Mouse (Mus musculus) neural tube, postnatal 0 days (tissue): ENCODE data around the gene Rap1b. TPM values are rescaled to one million over a fixed set of nuclear protein-coding genes. Genes with fewer than 3 reads are reported as not detected.

Experiments
- polyA plus RNA-seq: library from polyadenylated mRNA; unstranded; fragments of >200 nt; fragmentation: Nextera tagmentation; extraction: Ambion mirVana; gene quantifications from 2 replicates; pipeline ENCODE4 v1.2.1, GENCODE M21; 2015

Rap1b gene
- 142 and 144 TPM in 2 replicates for polyA plus RNA-seq

DNA sequence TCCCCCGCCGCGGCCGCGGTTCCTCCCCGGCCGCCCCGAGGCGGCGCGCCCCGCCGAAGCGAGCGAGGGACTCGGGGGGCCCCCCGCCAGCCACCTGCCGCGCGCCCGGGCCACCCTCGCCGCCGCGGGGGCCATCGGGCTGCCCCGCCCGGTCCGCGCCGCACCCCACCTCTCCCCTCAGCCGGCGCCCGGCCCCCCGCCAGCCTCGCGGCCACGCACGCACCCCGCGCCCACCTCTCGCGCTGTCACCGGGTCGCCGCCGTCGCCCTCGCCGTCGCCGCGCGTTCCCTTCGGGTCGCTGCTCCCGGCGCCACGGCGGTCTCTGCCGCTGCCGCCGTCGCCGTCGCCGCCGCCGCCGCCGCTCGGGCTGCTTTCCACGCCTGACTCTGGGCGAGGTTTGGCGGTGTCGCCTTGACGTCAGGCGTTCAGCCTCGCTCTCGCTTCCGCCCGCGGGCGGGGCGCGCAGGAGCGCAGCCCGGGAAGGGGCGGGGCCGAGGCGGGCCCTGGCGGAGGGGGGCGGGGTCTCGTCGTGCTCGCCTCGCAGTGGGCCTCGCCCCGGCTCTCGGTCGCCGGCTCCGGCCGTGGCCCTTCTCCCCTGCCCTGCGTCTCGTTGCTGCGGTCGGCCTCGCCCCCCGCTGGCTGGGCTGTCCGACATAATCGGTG lies at the start of gene Rap1b:
Gene Rap1b, minus strand, starts transcription at position 439 of the 663 bp plus-strand sequence.

DNA sequence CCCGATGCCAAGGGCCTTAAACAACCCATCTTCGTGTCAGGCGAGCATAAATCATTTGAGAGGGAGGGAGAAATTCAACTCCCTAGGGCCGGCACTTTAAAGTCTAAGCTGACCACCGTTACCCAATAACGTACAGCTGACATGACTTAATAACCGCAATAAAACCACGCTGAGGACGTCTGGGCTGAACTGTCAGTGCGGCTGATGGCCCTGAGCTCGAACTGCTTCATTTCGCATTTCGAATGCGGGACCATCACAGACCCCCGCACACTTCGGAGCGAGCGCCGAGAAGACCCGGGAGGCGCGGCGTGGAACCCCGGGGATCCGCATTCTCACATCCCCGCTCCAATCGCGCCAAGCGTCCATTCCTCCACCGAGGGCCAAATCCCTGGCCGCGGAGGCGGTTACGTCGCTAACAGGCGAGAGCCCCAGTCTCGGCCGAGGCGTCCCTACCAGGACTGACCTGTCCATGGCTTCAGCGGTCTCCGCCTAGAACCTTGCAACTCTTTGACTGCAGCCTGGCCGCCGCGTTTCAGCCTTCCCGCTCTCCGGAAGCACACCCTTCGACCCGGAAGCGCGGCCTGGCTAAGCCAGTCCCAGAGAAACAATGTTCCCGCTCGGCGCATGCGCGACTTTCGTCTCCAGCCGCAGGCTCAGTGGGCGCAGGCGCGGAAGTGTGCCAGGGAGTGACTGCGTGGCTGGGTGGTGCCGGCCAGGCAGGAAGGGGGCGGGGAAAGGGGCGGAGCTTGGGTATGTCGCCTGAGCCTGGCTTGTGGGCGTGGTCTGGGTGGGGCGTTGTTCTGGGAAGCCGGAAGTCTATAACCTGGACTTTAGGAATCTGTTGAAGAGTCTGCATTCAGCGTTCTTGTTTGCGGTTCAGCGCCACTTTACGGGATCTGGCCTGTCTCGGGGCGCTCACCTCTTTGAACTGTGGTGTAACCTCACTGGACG lies 53.4 kb downstream of the Rap1b start, which contains the start of gene Nup107:
Gene Nup107, minus strand, starts transcription at position 565 of the 951 bp plus-strand sequence.

Other genes with a start within 250 kb of the Rap1b start
- 5.9 and 6.5 TPM in 2 replicates for gene Cpm, start 216.5 kb downstream of the Rap1b start, polyA plus RNA-seq
- gene Mdm2, start 135.3 kb downstream of the Rap1b start, polyA plus RNA-seq, result 31.3 and 32.8 TPM in 2 replicates
- gene Slc35e3, start 99.7 kb downstream of the Rap1b start, polyA plus RNA-seq, result 24.2 and 26.0 TPM in 2 replicates
- 18.3 and 20.2 TPM in 2 replicates for gene Nup107, start 53.3 kb downstream of the Rap1b start, polyA plus RNA-seq